Mouse (Mus musculus) ZHBTc4 (cell line): ENCODE measurements around the gene Iqcn.

ENCODE experiments used
- DNase-seq: peaks from one replicate; pipeline ENCODE4 v3.0.0-alpha.2; 2011; ENCODE audit warnings: low read depth, low spot score

Gene Iqcn

GRCm38 (mm10) chr8:70699834-70700554 lies 3.3 kb upstream of the Iqcn start:
- peak; percentile 74 for DNase-seq

GRCm38 (mm10) chr8:70700555-70700922 lies 2.7 kb upstream of the Iqcn start:
- DNase-seq, result peak; percentile 96

GRCm38 (mm10) chr8:70701048-70701981 lies 1.9 kb upstream of the Iqcn start:
- no peak for DNase-seq

- no peak for DNase-seq
These were observed 1.0 kb upstream of the Iqcn start for GRCm38 (mm10) chr8:70701982-70702841.

GRCm38 (mm10) chr8:70702842-70703182 lies 445 bp upstream of the Iqcn start:
- no peak for DNase-seq

- no peak for DNase-seq
These were observed 5.0 kb downstream of the Iqcn start for GRCm38 (mm10) chr8:70708281-70708680.

GRCm38 (mm10) chr8:70709794-70710193 lies 6.5 kb downstream of the Iqcn start:
- no peak for DNase-seq

- no peak for DNase-seq
These were observed 7.0 kb downstream of the Iqcn start for GRCm38 (mm10) chr8:70710296-70710695.

- DNase-seq, result no peak
These were observed 7.8 kb downstream of the Iqcn start for GRCm38 (mm10) chr8:70711041-70711440.

GRCm38 (mm10) chr8:70713991-70714390 lies 10.7 kb downstream of the Iqcn start:
- DNase-seq, result no peak

GRCm38 (mm10) chr8:70715086-70715485 lies 11.8 kb downstream of the Iqcn start:
- DNase-seq, result no peak

- peak; percentile 52 for DNase-seq
These were observed 13.5 kb downstream of the Iqcn start for GRCm38 (mm10) chr8:70716521-70717400.

- peak; percentile 84 for DNase-seq
These were observed 15.0 kb downstream of the Iqcn start, which contains the start of gene Gm3336 for GRCm38 (mm10) chr8:70718297-70718696. TSS of gene Gm3336 (plus strand) at chr8:70718543.

- peak; percentile 56 for DNase-seq
These were observed 16.6 kb downstream of the Iqcn start for GRCm38 (mm10) chr8:70719796-70720270.

GRCm38 (mm10) chr8:70720739-70721138 lies 17.5 kb downstream of the Iqcn start:
- DNase-seq, result peak; percentile 83

GRCm38 (mm10) chr8:70721601-70722000 lies 18.3 kb downstream of the Iqcn start:
- no peak for DNase-seq

- DNase-seq, result no peak
These were observed 20.4 kb downstream of the Iqcn start, which contains the start of gene Pde4c for GRCm38 (mm10) chr8:70723486-70724210. TSS of gene Pde4c (plus strand) at chr8:70723720.

GRCm38 (mm10) chr8:70724216-70724615 lies 21.0 kb downstream of the Iqcn start:
- DNase-seq, result no peak

- peak; percentile 34 for DNase-seq
These were observed 22.7 kb downstream of the Iqcn start for GRCm38 (mm10) chr8:70725792-70726447.
